Mouse (Mus musculus): ENCODE data around the gene Hfe. TPM values are rescaled to one million over a fixed set of nuclear protein-coding genes. Genes with fewer than 3 reads are reported as not detected.
"Not testable (repeated sequence)": the region's sequence is repeated elsewhere in the genome, so short reads cannot be mapped to it uniquely, and the experiment has no call there.

Hfe gene
- polyA plus RNA-seq, 1 experiment from 2014 or later: 3.0 TPM

DNA sequence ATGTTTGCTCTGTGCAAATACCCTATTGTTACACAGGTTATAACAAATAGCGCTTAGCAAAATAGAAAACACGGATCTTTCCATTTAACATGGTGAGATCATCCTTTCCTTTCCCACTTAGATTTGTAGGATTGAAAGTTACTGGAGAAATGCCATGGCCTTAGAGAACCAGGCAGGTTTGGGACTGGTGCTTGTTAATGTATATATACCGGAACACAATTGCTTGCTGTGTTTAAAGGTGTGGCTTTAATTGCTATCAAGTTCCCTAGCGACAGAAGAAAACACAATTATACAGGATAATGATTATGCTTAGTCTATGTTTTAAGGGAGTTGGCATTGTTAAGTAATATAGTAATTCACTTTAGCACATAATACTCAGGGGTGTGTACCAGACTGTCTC lies 23.5 kb downstream of the Hfe start:
- Histone ChIP-seq H3K27ac (no peak overlapping the region), H3K4me1 (peaks cover 22% of the 10 kb centered on the region), H3K27me3 (replicated peaks) (no peaks in the 10 kb centered on the region), H3K9ac (no peak overlapping the region), H3K36me3 (replicated peaks) (no peaks in the 10 kb centered on the region), H3K4me2 (no peak overlapping the region), H3K4me3 (no peak overlapping the region), H3K9me3 (no peaks in the 10 kb centered on the region)
- 87% methylated on average over 4 of the region's 4 CpGs for WGBS
- ATAC-seq (replicated peaks): no peak

DNA sequence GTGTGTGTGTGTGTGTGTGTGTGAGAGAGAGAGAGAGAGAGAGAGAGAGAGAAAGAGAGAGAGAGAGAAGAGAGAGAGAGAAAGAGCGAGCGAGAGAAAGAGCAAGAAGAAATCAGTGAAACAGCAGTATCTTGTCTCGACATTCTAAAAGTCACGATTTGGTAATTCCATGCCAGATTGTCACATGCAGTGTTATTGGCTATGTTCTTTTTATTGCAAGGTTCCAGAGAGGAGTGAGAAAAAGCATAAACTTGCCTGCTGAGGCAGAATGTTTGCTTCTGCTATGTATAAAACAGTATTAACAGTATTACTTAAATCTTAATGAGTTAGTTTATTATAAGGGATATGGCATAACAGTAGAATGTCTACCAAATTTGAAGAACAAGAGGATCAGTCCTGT lies 24.7 kb downstream of the Hfe start:
- Histone ChIP-seq H3K4me1 (peaks cover 22% of the 10 kb centered on the region), H3K4me3 (peak overlapping the region; percentile 51; the same call in 1 of the 2 replicates), H3K4me2 (peak overlapping the region; percentile 82), H3K9ac (peak overlapping the region; percentile 64; the same call in 1 of the 2 replicates), H3K27ac (no peak overlapping the region), H3K36me3 (replicated peaks) (no peaks in the 10 kb centered on the region), H3K9me3 (no peaks in the 10 kb centered on the region), H3K27me3 (replicated peaks) (no peaks in the 10 kb centered on the region)
- ATAC-seq (replicated peaks): no peak
- WGBS: 28% methylated on average over 4 of the region's 4 CpGs

DNA sequence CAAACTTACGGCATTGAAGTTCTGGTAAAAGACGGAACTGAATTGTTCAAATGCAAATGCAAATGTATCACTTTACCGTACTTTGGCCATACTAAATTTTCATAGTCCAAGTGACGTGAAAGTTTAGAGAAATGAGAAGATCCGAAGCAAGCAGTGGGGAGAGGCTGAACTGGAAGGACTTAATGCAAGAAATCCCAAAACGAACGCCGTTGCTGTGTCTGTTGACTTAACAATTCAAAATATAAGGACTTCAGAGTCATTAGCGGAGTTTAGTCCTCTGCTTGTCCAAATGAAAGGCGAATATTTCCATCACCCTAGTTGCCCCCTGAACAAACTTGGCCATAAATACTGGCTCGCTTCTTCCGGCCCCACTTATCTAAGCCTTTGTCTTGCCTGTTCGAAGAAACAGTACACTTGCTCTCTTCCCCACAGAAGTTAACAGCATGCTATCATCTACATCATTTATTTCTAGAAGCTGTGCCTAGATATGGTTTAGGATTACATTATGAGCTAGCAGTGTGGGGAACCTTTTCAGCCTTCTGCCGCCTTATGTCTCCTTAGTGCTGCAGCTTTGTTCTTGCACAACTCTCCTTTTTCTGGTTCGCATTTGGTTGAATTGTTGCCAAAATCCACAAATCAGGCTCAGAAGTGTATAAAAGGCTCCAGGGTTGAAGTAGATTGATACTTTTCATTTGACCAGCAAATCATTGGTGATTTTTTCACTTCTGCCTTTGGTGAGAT lies 25.4 kb downstream of the Hfe start:
- no peak for ATAC-seq (replicated peaks)
- WGBS: 9% methylated on average over 15 of the region's 15 CpGs
- H3K4me1 ChIP-seq: peaks cover 22% of the 10 kb centered on the region
- no peaks in the 10 kb centered on the region for H3K36me3 ChIP-seq (replicated peaks)
- no peaks in the 10 kb centered on the region for H3K27me3 ChIP-seq (replicated peaks)
- peak overlapping the region; percentile 51 for H3K4me3 ChIP-seq
- peak overlapping the region; percentile 64 for H3K9ac ChIP-seq
- no peaks in the 10 kb centered on the region for H3K9me3 ChIP-seq
- H3K4me2 ChIP-seq: peak overlapping the region; percentile 82
- H3K27ac ChIP-seq: peak overlapping the region; percentile 94

DNA sequence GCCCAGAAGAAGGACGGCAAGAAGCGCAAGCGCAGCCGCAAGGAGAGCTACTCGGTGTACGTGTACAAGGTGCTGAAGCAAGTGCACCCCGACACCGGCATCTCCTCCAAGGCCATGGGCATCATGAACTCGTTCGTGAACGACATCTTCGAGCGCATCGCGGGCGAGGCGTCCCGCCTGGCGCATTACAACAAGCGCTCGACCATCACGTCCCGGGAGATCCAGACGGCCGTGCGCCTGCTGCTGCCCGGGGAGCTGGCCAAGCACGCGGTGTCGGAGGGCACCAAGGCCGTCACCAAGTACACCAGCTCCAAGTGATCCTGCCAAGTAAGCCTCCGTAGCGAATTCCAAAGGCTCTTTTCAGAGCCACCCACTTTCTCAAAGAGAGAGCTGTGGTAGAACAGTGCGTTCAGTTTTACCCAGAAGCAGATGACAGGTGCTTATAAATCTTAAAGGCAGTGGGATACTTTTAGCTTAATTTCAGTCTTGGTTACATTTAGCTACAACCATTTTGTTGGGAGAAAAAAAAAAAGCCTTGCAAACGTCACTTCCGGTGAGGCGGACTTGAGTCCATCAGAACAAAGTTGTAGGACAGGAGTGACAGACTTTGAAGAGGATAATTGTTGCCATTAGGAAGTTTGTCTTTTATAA lies 26.2 kb downstream of the Hfe start:
- Histone ChIP-seq H3K27ac (peak overlapping the region; percentile 94), H3K4me3 (peak overlapping the region; percentile 51), H3K4me1 (peaks cover 22% of the 10 kb centered on the region), H3K4me2 (peak overlapping the region; percentile 82), H3K9ac (peak overlapping the region; percentile 64)
- not testable (repeated sequence) for H3K27me3 ChIP-seq (replicated peaks); H3K9me3 ChIP-seq; H3K36me3 ChIP-seq (replicated peaks)
- peak; percentile 50 for ATAC-seq (replicated peaks)
- under 1% methylated on average over 18 of the region's 37 CpGs for WGBS

DNA sequence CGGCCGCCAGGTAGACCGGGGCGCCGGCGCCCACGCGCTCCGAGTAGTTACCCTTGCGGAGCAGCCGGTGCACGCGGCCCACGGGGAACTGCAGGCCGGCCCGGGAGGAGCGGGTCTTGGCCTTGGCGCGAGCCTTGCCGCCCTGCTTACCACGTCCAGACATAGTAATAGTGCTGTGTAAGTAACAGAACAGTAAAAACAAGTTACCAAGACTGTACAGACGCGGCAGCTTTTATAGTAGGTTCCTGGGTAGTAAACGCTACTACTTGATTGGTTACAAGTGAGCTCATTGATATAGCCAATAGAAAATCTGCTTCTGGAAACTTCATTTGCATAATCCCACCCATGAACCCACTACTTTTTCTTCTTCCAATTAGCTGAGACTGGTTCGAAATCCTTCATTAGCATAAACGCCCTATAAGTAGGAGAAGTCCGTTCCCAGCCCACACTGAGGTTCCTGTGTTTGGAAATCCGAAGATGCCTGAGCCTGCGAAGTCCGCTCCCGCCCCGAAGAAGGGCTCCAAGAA lies 26.8 kb downstream of the Hfe start, which contains the start of the genes Hist1h2ac and Hist1h2bc:
TSS of gene Hist1h2ac (minus strand) at position 194 of the 527 bp plus-strand sequence.
TSS of gene Hist1h2bc (plus strand) at position 445 of the 527 bp plus-strand sequence.
- peak; percentile 99 for ATAC-seq (replicated peaks)
- no peaks in the 10 kb centered on the region for H3K36me3 ChIP-seq (replicated peaks)
- H3K9me3 ChIP-seq: no peaks in the 10 kb centered on the region
- no peaks in the 10 kb centered on the region for H3K27me3 ChIP-seq (replicated peaks)
- peak within 1 kb of the TSS; percentile 64 for H3K9ac ChIP-seq
- H3K4me1 ChIP-seq: peaks cover 22% of the 10 kb centered on the region
- under 1% methylated on average over 32 of the region's 32 CpGs for WGBS
- H3K4me3 ChIP-seq: peak within 1 kb of the TSS; percentile 51
- H3K27ac ChIP-seq: peak within 1 kb of the TSS; percentile 94
- H3K4me2 ChIP-seq: peak within 1 kb of the TSS; percentile 82

DNA sequence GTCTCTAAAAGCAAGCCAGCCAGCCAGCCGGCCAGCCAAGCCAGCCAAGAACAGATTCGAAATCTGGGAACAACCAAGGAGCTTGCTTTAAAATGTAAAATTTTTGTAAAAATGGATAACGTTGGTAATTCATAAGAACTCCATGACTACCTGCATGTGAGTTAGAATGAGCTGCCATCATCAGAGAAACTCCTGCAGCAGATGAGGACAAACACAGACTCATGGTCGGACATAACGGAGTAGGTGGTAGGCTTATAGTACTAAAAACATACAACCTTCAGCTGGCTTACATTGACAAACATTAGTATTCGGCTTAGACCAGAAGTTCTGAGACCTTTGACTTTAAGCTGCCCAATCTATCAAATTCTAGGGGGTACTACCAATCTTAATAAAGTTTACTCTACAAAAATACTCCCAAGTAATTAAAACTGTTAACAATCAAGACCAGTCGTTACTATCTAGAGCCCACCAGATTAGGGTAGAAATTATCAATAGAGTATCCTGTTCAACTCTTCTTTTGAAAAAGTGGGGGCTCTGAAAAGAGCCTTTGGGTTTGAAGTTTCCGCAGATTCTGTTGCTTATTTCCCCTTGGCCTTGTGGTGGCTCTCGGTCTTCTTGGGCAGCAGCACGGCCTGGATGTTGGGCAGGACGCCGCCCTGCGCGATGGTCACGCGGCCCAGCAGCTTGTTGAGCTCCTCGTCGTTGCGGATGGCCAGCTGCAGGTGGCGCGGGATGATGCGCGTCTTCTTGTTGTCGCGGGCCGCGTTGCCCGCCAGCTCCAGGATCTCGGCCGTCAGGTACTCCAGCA lies 27.5 kb downstream of the Hfe start:
- peak; percentile 72 for ATAC-seq (replicated peaks)
- H3K9me3 ChIP-seq; H3K27me3 ChIP-seq (replicated peaks); H3K36me3 ChIP-seq (replicated peaks): not testable (repeated sequence)
- peak overlapping the region; percentile 40; the same call in 1 of the 2 replicates for H3K9ac ChIP-seq
- H3K27ac ChIP-seq: peak overlapping the region; percentile 94
- peak overlapping the region; percentile 51 for H3K4me3 ChIP-seq
- 11% methylated on average over 15 of the region's 30 CpGs for WGBS
- peak overlapping the region; percentile 82 for H3K4me2 ChIP-seq
- H3K4me1 ChIP-seq: peaks cover 22% of the 10 kb centered on the region

DNA sequence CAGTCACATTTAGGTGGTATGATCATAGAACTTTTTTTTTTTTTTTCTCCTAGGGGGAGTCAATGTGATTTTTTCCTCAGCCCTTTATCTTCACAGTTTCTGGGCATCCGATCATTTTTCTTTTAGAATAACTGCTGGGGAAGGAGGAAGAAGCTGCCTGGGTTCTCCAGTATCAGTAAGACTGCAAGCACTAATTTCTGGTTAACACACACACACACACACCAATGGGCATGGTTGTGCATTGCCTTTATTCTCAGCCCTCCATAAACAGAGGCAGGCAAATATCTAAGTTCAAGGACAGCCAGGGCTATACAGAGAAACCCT lies 28.1 kb downstream of the Hfe start:
- Histone ChIP-seq H3K4me3 (no peak overlapping the region), H3K27me3 (replicated peaks) (no peaks in the 10 kb centered on the region), H3K9me3 (no peaks in the 10 kb centered on the region), H3K4me2 (peak overlapping the region; percentile 82), H3K27ac (no peak overlapping the region), H3K9ac (0 out of 2 replicates have a peak overlapping the region, but pooled peaks have one; percentile 40), H3K36me3 (replicated peaks) (no peaks in the 10 kb centered on the region), H3K4me1 (peaks cover 22% of the 10 kb centered on the region)
- WGBS: 56% methylated on average over 1 of the region's 1 CpGs
- ATAC-seq (replicated peaks): no peak

DNA sequence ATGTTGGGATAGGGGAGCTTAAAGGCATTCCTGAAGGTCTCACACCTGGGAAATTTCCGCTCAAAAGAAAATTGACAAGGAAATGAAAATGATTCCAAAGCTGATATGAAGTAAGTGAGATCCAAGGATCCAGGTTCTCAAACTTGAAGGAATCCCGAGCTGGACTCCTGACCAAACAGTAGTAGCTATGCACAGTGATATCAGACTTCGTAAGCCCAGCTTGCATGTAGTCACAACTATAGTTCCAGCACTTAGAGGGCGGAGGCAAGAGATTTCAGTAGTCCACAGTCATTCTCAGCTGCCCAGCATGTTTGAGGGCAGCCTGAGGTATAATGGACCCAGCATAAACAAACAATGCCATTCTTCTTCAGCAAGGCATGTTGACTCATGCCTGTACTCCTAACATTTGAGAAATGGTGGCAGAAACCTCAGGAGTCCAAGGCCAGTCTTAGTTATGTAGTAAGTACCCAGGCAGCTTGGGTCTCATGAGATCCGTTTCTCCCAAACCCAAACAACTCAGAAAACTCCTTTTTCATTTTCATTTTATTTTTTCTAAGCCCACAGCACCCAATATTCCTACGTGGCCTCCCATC lies 28.6 kb downstream of the Hfe start:
- H3K4me3 ChIP-seq: no peak overlapping the region
- no peaks in the 10 kb centered on the region for H3K36me3 ChIP-seq (replicated peaks)
- H3K4me1 ChIP-seq: peaks cover 22% of the 10 kb centered on the region
- no peak for ATAC-seq (replicated peaks)
- no peak overlapping the region for H3K27ac ChIP-seq
- H3K9ac ChIP-seq: no peak overlapping the region
- H3K27me3 ChIP-seq (replicated peaks): no peaks in the 10 kb centered on the region
- no peak overlapping the region for H3K4me2 ChIP-seq
- no peaks in the 10 kb centered on the region for H3K9me3 ChIP-seq
- 91% methylated on average over 6 of the region's 6 CpGs for WGBS

DNA sequence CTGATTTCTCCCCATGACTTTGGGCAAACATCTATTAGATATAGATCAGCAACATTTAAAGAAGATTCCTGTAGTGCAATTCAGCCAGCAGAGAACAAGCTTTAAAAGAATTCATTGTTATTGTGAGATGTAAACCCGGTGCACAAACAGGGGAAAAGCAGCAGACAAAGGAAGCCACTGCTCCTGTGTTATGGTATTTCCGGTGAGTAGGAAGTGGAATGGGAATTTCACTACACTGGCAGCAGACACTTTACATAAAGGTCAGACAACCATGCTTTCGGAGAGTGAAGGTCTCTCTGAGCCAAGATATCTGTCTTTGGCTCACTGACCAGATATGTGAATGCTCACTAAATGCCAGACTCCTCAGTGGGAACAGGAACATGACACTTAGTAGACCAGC lies 48.1 kb downstream of the Hfe start:
- Histone ChIP-seq H3K9me3 (no peaks in the 10 kb centered on the region), H3K36me3 (replicated peaks) (no peaks in the 10 kb centered on the region), H3K4me2 (no peak overlapping the region), H3K27ac (no peak overlapping the region), H3K27me3 (replicated peaks) (no peaks in the 10 kb centered on the region), H3K4me1 (no peaks in the 10 kb centered on the region), H3K4me3 (no peak overlapping the region), H3K9ac (no peak overlapping the region)
- WGBS: 75% methylated on average over 3 of the region's 3 CpGs
- no peak for ATAC-seq (replicated peaks)

DNA sequence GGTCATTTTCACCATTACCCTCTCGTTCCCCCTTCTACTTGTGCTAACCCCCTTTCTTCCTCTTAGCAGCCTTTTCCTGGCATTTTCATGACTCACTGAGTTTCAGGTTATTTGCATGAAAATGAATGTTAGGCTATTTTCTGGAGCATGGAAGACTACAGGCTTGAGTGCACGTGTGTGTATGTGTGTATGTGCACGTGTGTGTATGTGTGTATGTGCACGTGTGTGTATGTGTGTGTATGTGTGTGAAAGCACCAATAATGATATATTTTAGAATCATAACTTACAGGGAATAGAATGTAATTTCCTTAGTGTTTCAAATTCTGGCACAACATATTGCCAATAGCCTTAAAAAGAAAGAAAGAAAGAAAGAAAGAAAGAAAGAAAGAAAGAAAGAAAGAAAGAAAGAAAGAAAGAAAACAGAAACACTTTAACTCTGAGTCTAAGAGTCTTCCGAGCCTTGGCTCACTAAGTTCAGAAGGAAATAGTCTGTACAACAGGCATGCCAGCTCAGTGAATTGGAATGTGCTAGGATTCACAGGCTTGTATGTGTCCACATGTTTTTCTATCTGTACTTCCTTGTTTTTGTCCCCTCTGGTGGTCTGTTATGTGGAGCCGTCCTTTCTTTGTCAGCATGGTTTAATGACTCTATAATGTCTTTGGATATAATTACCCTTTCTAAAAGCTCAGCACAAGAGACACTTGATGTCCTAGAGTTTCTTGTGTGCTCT lies 50.9 kb downstream of the Hfe start:
- Histone ChIP-seq H3K4me1 (no peaks in the 10 kb centered on the region), H3K4me3 (no peak overlapping the region), H3K9me3 (no peaks in the 10 kb centered on the region), H3K27me3 (replicated peaks) (no peaks in the 10 kb centered on the region), H3K27ac (no peak overlapping the region), H3K4me2 (no peak overlapping the region), H3K36me3 (replicated peaks) (no peaks in the 10 kb centered on the region), H3K9ac (no peak overlapping the region)
- ATAC-seq (replicated peaks): no peak
- WGBS: 70% methylated on average over 6 of the region's 6 CpGs
